Mouse (Mus musculus): Measurements from ENCODE around the gene Gm9913. TPM values are rescaled to one million over a fixed set of nuclear protein-coding genes. Genes with fewer than 3 reads are reported as not detected.

Gene Gm9913
- not detected for total RNA-seq (2018; cell fraction: chromatin; rRNA removed)
- not detected for total RNA-seq (2018; cell fraction: cytosol; rRNA removed)
- total RNA-seq (2018; cell fraction: nucleus; rRNA removed) = not detected
- polyA plus RNA-seq (2018) = not detected in 3 replicates

DNA sequence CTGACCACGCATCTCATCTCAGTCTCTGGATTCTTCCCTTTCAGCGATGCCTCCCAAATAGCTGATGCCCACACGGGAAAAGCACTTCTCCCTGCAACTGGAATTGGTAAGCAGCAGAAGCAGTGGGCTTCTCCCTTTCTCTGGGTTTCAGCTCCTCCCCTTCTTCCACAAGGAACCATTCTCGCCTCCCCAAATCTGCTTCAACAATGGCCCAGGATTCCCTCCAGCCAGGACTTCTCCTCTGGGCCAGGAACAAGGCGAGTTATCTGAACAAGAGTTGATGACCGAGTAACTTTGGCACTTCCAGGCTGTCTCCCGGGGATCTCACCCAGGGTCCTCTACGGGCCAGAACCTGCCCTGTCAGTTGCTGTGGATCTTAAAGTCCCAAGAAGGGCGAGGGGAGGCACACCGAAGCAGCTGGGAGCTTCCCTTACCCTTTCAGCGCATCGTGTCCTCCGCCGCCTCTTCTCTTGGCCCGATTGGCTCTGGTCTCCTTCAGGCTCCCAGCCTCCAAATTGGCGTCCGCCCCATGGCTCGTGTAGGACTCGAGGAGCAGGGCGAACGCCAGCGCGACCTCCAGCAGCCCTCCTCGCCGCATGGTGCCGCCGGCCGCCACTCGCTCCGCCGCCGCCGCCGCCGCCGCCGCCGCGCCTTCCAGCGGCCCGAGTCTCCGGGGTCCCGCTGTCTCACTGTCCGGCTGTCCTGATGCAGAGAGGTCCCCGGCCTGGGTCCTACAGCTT is at the start of gene Gm9913:
Gm9913 (plus strand) TSS at position 84 of the 740 bp plus-strand sequence.
- Histone ChIP-seq H3K27ac (no peak within 1 kb of the TSS), H3K79me2 (ENCODE audit: inconsistent target) (no peaks in the 10 kb centered on the region), H3K36me3 (ENCODE audit: inconsistent target) (no peaks in the 10 kb centered on the region), H3K4me3 (ENCODE audit: inconsistent target) (no peak within 1 kb of the TSS)
- 10% methylated on average over 44 of the region's 45 CpGs for WGBS (ENCODE audit: missing documents)

DNA sequence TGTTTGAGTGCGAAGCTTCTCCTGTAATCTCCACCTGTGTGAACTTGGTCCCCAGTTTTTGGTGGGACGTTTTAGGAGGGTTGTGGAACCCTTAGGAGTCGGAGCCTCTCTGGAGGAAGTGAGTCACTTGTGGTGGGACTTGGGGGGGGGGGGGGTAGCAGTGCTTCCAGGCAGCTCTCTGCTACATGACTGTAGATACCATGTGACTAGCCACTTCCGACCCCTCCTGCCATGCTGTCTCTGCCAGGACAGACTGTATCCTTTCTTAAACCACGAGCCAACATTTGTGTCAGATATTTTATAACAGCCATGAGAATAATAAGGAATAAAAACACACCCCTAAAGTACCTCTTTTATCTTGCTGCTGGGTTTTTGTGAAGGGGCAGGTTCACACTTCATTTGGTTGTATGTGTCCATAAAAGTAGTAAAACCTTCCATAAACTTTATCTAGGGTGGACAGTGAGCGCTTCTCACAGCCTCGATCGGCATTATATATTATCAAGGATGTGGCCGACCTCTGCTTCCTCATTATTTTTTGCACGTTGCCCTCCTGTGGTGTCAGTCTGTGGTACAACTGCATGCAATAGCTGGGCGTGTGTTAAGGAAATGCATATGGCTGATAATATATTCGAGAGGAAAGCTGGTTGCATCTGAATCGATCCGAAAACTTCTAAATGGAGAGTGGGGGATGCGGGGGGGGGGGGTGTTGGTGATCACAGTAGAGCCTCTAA is 48.7 kb upstream of the Gm9913 start:
- H3K79me2 ChIP-seq (ENCODE audit: inconsistent target) = no peaks in the 10 kb centered on the region
- H3K36me3 ChIP-seq (ENCODE audit: inconsistent target) = no peaks in the 10 kb centered on the region
- no peak overlapping the region for H3K4me3 ChIP-seq (ENCODE audit: inconsistent target)
- no peak overlapping the region for H3K27ac ChIP-seq
- 8% methylated on average over 15 of the region's 15 CpGs for WGBS (ENCODE audit: missing documents)

- no peaks in the 10 kb centered on the region for H3K36me3 ChIP-seq (ENCODE audit: inconsistent target)
- H3K4me3 ChIP-seq (ENCODE audit: inconsistent target) = no peak overlapping the region
- no peaks in the 10 kb centered on the region for H3K79me2 ChIP-seq (ENCODE audit: inconsistent target)
- WGBS (ENCODE audit: missing documents) = 80% methylated on average over 3 of the region's 3 CpGs
- no peak overlapping the region for H3K27ac ChIP-seq
Measured at GRCm38 (mm10) chr2:125459087-125459486, 45.8 kb upstream of the Gm9913 start.

DNA sequence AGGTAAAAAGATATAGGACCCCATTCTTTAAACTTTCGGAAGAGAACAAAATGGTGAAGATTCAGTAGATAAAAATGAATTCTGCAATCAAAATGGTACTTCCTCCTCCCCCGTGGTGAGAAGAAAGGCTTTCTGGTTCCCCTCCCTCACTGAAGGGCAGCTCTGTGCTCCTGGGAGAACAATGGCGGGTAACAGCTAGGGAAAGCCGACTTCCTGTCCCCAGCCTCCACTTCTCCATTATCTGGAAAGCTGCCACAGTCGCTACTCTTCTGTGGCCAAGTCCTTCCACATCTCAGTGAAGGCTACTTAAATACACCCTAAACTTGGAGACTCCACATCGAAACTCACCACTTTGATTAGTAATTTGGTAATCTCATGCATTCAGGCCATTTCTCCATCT is 40.9 kb upstream of the Gm9913 start:
- 40% methylated on average over 6 of the region's 6 CpGs for WGBS (ENCODE audit: missing documents)

GRCm38 (mm10) chr2:125470553-125471295 is 34.2 kb upstream of the Gm9913 start:
- Histone ChIP-seq H3K36me3 (ENCODE audit: inconsistent target) (no peaks in the 10 kb centered on the region), H3K79me2 (ENCODE audit: inconsistent target) (no peaks in the 10 kb centered on the region), H3K27ac (no peak overlapping the region), H3K4me3 (ENCODE audit: inconsistent target) (no peak overlapping the region)
- 36% methylated on average over 8 of the region's 8 CpGs for WGBS (ENCODE audit: missing documents)

More for the DNA sequence above, 40.9 kb upstream of the Gm9913 start:
- Histone ChIP-seq H3K36me3 (ENCODE audit: inconsistent target) (no peaks in the 10 kb centered on the region), H3K79me2 (ENCODE audit: inconsistent target) (no peaks in the 10 kb centered on the region), H3K27ac (no peak overlapping the region), H3K4me3 (ENCODE audit: inconsistent target) (no peak overlapping the region)

GRCm38 (mm10) chr2:125471721-125472120 is 33.2 kb upstream of the Gm9913 start:
- H3K27ac ChIP-seq = no peak overlapping the region
- H3K4me3 ChIP-seq (ENCODE audit: inconsistent target) = no peak overlapping the region
- H3K79me2 ChIP-seq (ENCODE audit: inconsistent target) = no peaks in the 10 kb centered on the region
- H3K36me3 ChIP-seq (ENCODE audit: inconsistent target) = no peaks in the 10 kb centered on the region
- 96% methylated on average over 4 of the region's 4 CpGs for WGBS (ENCODE audit: missing documents)

GRCm38 (mm10) chr2:125473228-125473627 is 31.7 kb upstream of the Gm9913 start:
- Histone ChIP-seq H3K79me2 (ENCODE audit: inconsistent target) (no peaks in the 10 kb centered on the region), H3K4me3 (ENCODE audit: inconsistent target) (no peak overlapping the region), H3K27ac (no peak overlapping the region), H3K36me3 (ENCODE audit: inconsistent target) (no peaks in the 10 kb centered on the region)
- WGBS (ENCODE audit: missing documents) = 95% methylated on average over 2 of the region's 2 CpGs

- 87% methylated on average over 5 of the region's 5 CpGs for WGBS (ENCODE audit: missing documents)
- Histone ChIP-seq H3K79me2 (ENCODE audit: inconsistent target) (no peaks in the 10 kb centered on the region), H3K36me3 (ENCODE audit: inconsistent target) (no peaks in the 10 kb centered on the region), H3K27ac (no peak overlapping the region), H3K4me3 (ENCODE audit: inconsistent target) (no peak overlapping the region)
Measured at GRCm38 (mm10) chr2:125474690-125475089, 30.2 kb upstream of the Gm9913 start.

- H3K4me3 ChIP-seq (ENCODE audit: inconsistent target) = no peak overlapping the region
- H3K79me2 ChIP-seq (ENCODE audit: inconsistent target) = no peaks in the 10 kb centered on the region
- no peak overlapping the region for H3K27ac ChIP-seq
- WGBS (ENCODE audit: missing documents) = 88% methylated on average over 3 of the region's 3 CpGs
- H3K36me3 ChIP-seq (ENCODE audit: inconsistent target) = no peaks in the 10 kb centered on the region
Measured at GRCm38 (mm10) chr2:125476231-125476630, 28.7 kb upstream of the Gm9913 start.

DNA sequence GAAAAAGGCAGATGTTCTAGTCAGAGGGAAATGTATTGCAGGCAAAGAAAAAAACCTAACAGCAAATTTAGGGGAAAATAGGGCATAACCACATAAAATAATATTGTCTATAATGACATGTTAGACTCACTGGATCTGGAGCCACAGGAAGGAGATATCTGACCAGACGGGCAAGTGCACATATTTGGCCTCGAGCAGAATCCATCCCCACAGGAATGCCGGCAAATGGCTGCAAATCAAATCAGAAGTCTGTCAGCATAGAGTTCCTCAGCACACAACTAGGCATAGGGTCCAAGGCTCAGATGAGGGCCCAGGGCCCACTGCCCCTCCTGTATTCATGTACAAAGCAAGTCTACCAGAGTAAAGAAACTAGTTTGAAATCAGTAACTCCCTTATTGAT is 27.5 kb upstream of the Gm9913 start:
- WGBS (ENCODE audit: missing documents) = 95% methylated on average over 3 of the region's 3 CpGs
- Histone ChIP-seq H3K27ac (no peak overlapping the region), H3K36me3 (ENCODE audit: inconsistent target) (no peaks in the 10 kb centered on the region), H3K79me2 (ENCODE audit: inconsistent target) (no peaks in the 10 kb centered on the region), H3K4me3 (ENCODE audit: inconsistent target) (no peak overlapping the region)

DNA sequence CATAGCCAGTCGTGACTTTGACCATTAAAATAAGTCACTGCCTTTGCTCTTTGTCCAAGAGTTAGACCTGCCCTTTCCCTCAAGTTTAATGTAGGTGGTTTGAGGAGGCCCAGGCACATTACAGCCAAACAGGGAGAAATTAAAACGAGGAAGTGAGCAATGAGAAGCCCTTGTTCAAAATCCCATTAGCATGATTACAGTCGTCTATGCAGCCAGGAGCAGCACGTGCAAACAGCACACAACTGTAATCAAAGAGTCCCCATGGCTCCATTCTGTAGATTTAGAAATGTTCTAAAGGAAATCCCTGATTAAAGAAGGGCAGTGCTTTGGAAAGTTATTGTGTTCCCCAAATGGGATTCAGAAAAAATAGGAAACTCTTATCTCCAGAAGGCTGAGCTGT is 26.2 kb upstream of the Gm9913 start:
- Histone ChIP-seq H3K27ac (no peak overlapping the region), H3K4me3 (ENCODE audit: inconsistent target) (no peak overlapping the region), H3K36me3 (ENCODE audit: inconsistent target) (no peaks in the 10 kb centered on the region), H3K79me2 (ENCODE audit: inconsistent target) (no peaks in the 10 kb centered on the region)
- WGBS (ENCODE audit: missing documents) = 36% methylated on average over 4 of the region's 4 CpGs

DNA sequence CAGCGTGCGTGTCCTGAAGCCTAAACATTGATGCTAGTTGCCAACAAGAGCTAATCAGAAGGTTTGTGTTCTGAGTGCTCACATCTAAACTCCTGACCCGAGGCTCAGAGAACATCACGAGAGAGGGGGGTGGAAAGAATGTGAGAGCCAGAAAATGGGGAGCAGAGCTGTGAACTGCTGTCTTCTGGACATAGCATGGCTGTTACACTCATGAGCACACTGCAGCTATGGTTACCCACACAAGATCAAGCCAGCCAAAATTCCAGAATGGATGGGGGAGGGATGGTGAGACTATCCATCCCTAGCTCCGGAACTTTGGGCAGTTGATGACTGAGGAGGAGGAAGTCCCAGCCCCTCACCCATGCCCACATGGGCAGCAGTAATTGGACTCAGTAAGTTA is 24.8 kb upstream of the Gm9913 start:
- no peak overlapping the region for H3K4me3 ChIP-seq (ENCODE audit: inconsistent target)
- no peaks in the 10 kb centered on the region for H3K36me3 ChIP-seq (ENCODE audit: inconsistent target)
- H3K79me2 ChIP-seq (ENCODE audit: inconsistent target) = no peaks in the 10 kb centered on the region
- H3K27ac ChIP-seq = no peak overlapping the region
- 84% methylated on average over 5 of the region's 5 CpGs for WGBS (ENCODE audit: missing documents)

DNA sequence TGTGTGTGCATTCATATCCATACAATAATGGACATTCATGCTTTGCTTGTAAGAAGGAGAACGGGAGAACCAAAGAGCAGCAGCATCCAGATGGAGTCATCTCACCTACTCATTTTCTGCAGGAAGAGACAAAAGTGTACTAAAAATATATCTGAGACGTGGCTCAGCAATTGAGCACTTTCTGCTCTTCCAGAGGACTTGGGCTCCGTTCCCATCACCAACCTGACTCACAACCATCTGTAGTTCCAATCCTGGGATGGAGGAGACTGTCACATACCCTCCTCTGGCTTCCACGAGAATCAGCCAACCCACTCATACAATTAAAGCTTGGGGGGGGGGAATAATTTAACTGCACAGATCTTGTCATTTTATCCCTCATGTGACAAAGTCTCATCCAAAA is 23.8 kb upstream of the Gm9913 start:
- H3K79me2 ChIP-seq (ENCODE audit: inconsistent target) = no peaks in the 10 kb centered on the region
- no peak overlapping the region for H3K27ac ChIP-seq
- no peak overlapping the region for H3K4me3 ChIP-seq (ENCODE audit: inconsistent target)
- no peaks in the 10 kb centered on the region for H3K36me3 ChIP-seq (ENCODE audit: inconsistent target)
- 91% methylated on average over 4 of the region's 4 CpGs for WGBS (ENCODE audit: missing documents)

- no peak overlapping the region for H3K4me3 ChIP-seq (ENCODE audit: inconsistent target)
- no peaks in the 10 kb centered on the region for H3K36me3 ChIP-seq (ENCODE audit: inconsistent target)
- H3K79me2 ChIP-seq (ENCODE audit: inconsistent target) = no peaks in the 10 kb centered on the region
- WGBS (ENCODE audit: missing documents) = 64% methylated on average over 9 of the region's 9 CpGs
- H3K27ac ChIP-seq = no peak overlapping the region
Measured at GRCm38 (mm10) chr2:125481531-125482317, 23.2 kb upstream of the Gm9913 start.

Data from macrophage (primary cell).